Comparison of ENCODE assay signal across 27 mouse cellular contexts in the genomic region with DNA sequence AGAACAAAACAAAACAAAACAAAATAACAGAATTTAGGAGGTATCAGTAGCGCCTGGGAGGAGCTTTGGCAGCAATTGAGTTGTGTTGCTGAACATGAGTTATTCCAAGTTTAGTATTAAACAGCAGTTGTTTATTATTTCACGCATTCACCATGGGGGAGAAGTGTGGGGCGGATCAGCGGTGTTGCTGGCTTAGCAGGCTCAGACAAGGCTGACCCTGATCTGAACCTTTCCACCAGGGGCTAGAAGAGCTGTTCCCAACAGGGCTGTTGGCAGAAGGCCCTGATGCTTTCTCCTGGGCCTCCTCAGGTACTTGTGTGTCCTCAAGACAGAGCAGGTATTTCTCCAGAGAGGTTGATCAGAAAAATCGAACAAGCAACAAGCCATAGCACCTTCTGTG. TPM values are rescaled to one million over a fixed set of nuclear protein-coding genes. Genes with fewer than 3 reads are reported as not detected.
"Had no signal": no experiment of that assay in that cellular context is flagged by ENCODE, and none has a peak within 500 bp of the region (broad histone marks: within the 10 kb centered on the region; RNA-seq: fewer than 3 reads in every experiment).

No protein-coding gene starts in this region.

- H3K9me3 ChIP-seq: intestine, embryonic 15.5 days; midbrain, embryonic 13.5 days had no signal

- H3K27me3 ChIP-seq: intestine, embryonic 15.5 days; midbrain, embryonic 13.5 days had no signal

- H3K9ac ChIP-seq: intestine, embryonic 15.5 days; liver, embryonic 14.5 days; liver, postnatal 0 days; lung, embryonic 14.5 days; midbrain, embryonic 13.5 days had no signal

- H3K4me1 ChIP-seq: intestine, embryonic 15.5 days had no signal

- ATAC-seq: intestine, embryonic 15.5 days; liver, postnatal 0 days; lung, postnatal 0 days; midbrain, embryonic 13.5 days; midbrain, embryonic 16.5 days had no signal

- H3K27ac ChIP-seq: intestine, embryonic 15.5 days; kidney, postnatal 0 days; left cerebral cortex, adult 2 months; liver, embryonic 14.5 days; macrophage; midbrain, embryonic 13.5 days; stomach, postnatal 0 days had no signal

- H3K4me2 ChIP-seq: intestine, embryonic 15.5 days; lung, embryonic 14.5 days; midbrain, embryonic 13.5 days had no signal

- DNase-seq: layer of hippocampus, postnatal 36 days; liver, postnatal 0 days; lung, embryonic 14.5 days; right cerebral cortex, adult 18-20 months; right cerebral cortex, postnatal 14 days; right cerebral cortex, postnatal 4 days; thymus, adult 2 months; thymus, postnatal 14 days; thymus, postnatal 4 days had no signal

- H3K4me3 ChIP-seq: intestine, embryonic 15.5 days; left cerebral cortex, adult 2 months; midbrain, embryonic 13.5 days had no signal

RNA-seq across cellular contexts. Expression of gene Gdf5, which starts 14.8 kb away (rescaled TPM):
- total RNA-seq: layer of hippocampus, postnatal 36 days; liver, adult 2 months; megakaryocyte, adult 5-6 weeks had no signal
- polyA plus RNA-seq: liver, adult 2 months; liver, postnatal 0 days; macrophage had no signal

RNA-seq across cellular contexts. Expression of gene Gm15557, which starts 19.5 kb away (rescaled TPM):
- total RNA-seq: layer of hippocampus, adult 8-10 months; layer of hippocampus, postnatal 10 days; layer of hippocampus, postnatal 36 days; left cerebral cortex, adult 2 months; left cerebral cortex, postnatal 10 days; left cerebral cortex, postnatal 36 days; liver, adult 2 months; megakaryocyte, adult 5-6 weeks had no signal
- polyA plus RNA-seq: intestine, embryonic 15.5 days; kidney, postnatal 0 days; liver, adult 2 months; liver, embryonic 14.5 days; liver, postnatal 0 days; lung, embryonic 14.5 days; lung, postnatal 0 days; macrophage; midbrain, embryonic 13.5 days; midbrain, embryonic 16.5 days; neural tube, embryonic 11.5 days; neural tube, embryonic 14.5 days; stomach, embryonic 14.5 days; stomach, postnatal 0 days; thymus, adult 2 months had no signal
